Mouse (Mus musculus) embryonic facial prominence, embryonic 15.5 days (tissue): ENCODE results near the gene Plekha7. TPM values are rescaled to one million over a fixed set of nuclear protein-coding genes. Genes with fewer than 3 reads are reported as not detected.

Experiments used
- ATAC-seq: fragments of 200-750 bp; cut with Nextera tagmentation; 2 replicates; pipeline ENCODE4 v1.8.0; 2017; ENCODE audit warnings: low read depth, moderate TSS enrichment; ENCODE audit not compliant: insufficient number of reproducible peaks, low FRiP score, low TSS enrichment
- H3K27ac ChIP-seq: fragments of 300-500 bp; sonication (generic); replicated peaks from 2 replicates; pipeline ENCODE4 v1.5.1; 2015; ENCODE audit warnings: mild to moderate bottlenecking, inconsistent platforms
- H3K27me3 ChIP-seq: fragments of 300-500 bp; sonication (generic); 2 replicates; pipeline ENCODE4 v1.6.1; 2015; ENCODE audit warnings: inconsistent platforms
- H3K36me3 ChIP-seq: fragments of 300-500 bp; sonication (generic); 2 replicates; pipeline ENCODE4 v1.6.1; 2015; ENCODE audit warnings: mild to moderate bottlenecking, inconsistent platforms
- H3K4me1 ChIP-seq: fragments of 300-500 bp; sonication (generic); 2 replicates; pipeline ENCODE4 v1.6.1; 2015; ENCODE audit warnings: inconsistent platforms
- H3K4me2 ChIP-seq: fragments of 300-500 bp; sonication (generic); replicated peaks from 2 replicates; pipeline ENCODE4 v1.6.1; 2015; ENCODE audit warnings: mild to moderate bottlenecking, inconsistent platforms
- H3K4me3 ChIP-seq: fragments of 300-500 bp; sonication (generic); replicated peaks from 2 replicates; pipeline ENCODE4 v1.5.1; 2015; ENCODE audit warnings: mild to moderate bottlenecking, inconsistent platforms
- H3K9ac ChIP-seq: fragments of 300-500 bp; sonication (generic); 2 replicates; pipeline ENCODE4 v1.6.1; 2015; ENCODE audit warnings: inconsistent platforms
- H3K9me3 ChIP-seq: fragments of 300-500 bp; sonication (generic); replicated peaks from 2 replicates; pipeline ENCODE4 v1.6.1; 2016; ENCODE audit warnings: inconsistent platforms
- WGBS: fragments of 180-500 bp; shearing (Covaris S2); methylation state at CpG from one replicate; pipeline ENCODE4 v1.1.7; 2015; 5-methylcytosine and 5-hydroxymethylcytosine counted together
- polyA plus RNA-seq: library from polyadenylated mRNA; unstranded; fragments of >200 nt; fragmentation: Nextera tagmentation; extraction: Ambion mirVana; gene quantifications from 2 replicates; pipeline ENCODE4 v1.2.1, GENCODE M21; 2015

Plekha7 gene
- polyA plus RNA-seq: 15.4 and 16.1 TPM in 2 replicates

- Histone ChIP-seq H3K27ac (peak within 1 kb of the TSS; percentile 65), H3K36me3 (no peaks in the 10 kb centered on the region)
Measured at GRCm38 (mm10) chr7:116307871-116308631, at the start of gene Plekha7. Gene Plekha7, minus strand, starts transcription at chr7:116308376.

GRCm38 (mm10) chr7:116336226-116336625 lies 28.1 kb upstream of the Plekha7 start:
- no peak for ATAC-seq
- Histone ChIP-seq H3K27ac (0 out of 2 replicates have a peak overlapping the region, but pooled peaks have one; percentile 6), H3K4me3 (no peak overlapping the region), H3K27me3 (no peaks in the 10 kb centered on the region), H3K4me1 (peaks cover 11% of the 10 kb centered on the region), H3K36me3 (peaks cover 20% of the 10 kb centered on the region), H3K4me2 (no peak overlapping the region), H3K9ac (no peak overlapping the region), H3K9me3 (no peaks in the 10 kb centered on the region)
- WGBS: 26% methylated on average over 1 of the region's 1 CpGs

More at GRCm38 (mm10) chr7:116307871-116308631, at the start of gene Plekha7:
- peak within 1 kb of the TSS; percentile 100 for H3K4me2 ChIP-seq
- H3K9me3 ChIP-seq: no peaks in the 10 kb centered on the region
- under 1% methylated on average over 64 of the region's 65 CpGs for WGBS
- peak within 1 kb of the TSS; percentile 9 for H3K9ac ChIP-seq
- peaks cover 18% of the 10 kb centered on the region for H3K27me3 ChIP-seq
- ATAC-seq: peak; percentile 75
- peak within 1 kb of the TSS; percentile 66 for H3K4me3 ChIP-seq
- H3K4me1 ChIP-seq: peaks cover 31% of the 10 kb centered on the region

GRCm38 (mm10) chr7:116335133-116335532 lies 27.0 kb upstream of the Plekha7 start:
- Histone ChIP-seq H3K9me3 (no peaks in the 10 kb centered on the region), H3K4me2 (peak overlapping the region; percentile 73), H3K27ac (no peak overlapping the region), H3K36me3 (peaks cover 29% of the 10 kb centered on the region), H3K4me3 (peak overlapping the region; percentile 80), H3K27me3 (no peaks in the 10 kb centered on the region), H3K9ac (no peak overlapping the region), H3K4me1 (peaks cover 11% of the 10 kb centered on the region)
- WGBS: 77% methylated on average over 6 of the region's 6 CpGs
- ATAC-seq: no peak

GRCm38 (mm10) chr7:116334669-116335038 lies 26.5 kb upstream of the Plekha7 start:
- Histone ChIP-seq H3K4me2 (peak overlapping the region; percentile 73), H3K27me3 (no peaks in the 10 kb centered on the region), H3K9me3 (no peaks in the 10 kb centered on the region), H3K4me3 (peak overlapping the region; percentile 80), H3K4me1 (peaks cover 11% of the 10 kb centered on the region), H3K36me3 (peaks cover 30% of the 10 kb centered on the region), H3K27ac (peak overlapping the region; percentile 76), H3K9ac (peak overlapping the region; percentile 91)
- WGBS: 10% methylated on average over 8 of the region's 8 CpGs
- ATAC-seq: no peak

- no peaks in the 10 kb centered on the region for H3K27me3 ChIP-seq
- peak within 1 kb of the TSS; percentile 80 for H3K4me3 ChIP-seq
- peak within 1 kb of the TSS; percentile 83 for H3K27ac ChIP-seq
- peaks cover 11% of the 10 kb centered on the region for H3K4me1 ChIP-seq
- H3K4me2 ChIP-seq: peak within 1 kb of the TSS; percentile 73
- peaks cover 32% of the 10 kb centered on the region for H3K36me3 ChIP-seq
- no peaks in the 10 kb centered on the region for H3K9me3 ChIP-seq
- under 1% methylated on average over 78 of the region's 78 CpGs for WGBS
- ATAC-seq: peak; percentile 99
- H3K9ac ChIP-seq: peak within 1 kb of the TSS; percentile 91
Measured at GRCm38 (mm10) chr7:116333713-116334668, 25.8 kb upstream of the Plekha7 start, which contains the start of gene Rps13. Gene Rps13, minus strand, starts transcription at chr7:116334195.

GRCm38 (mm10) chr7:116331246-116331645 lies 23.1 kb upstream of the Plekha7 start:
- ATAC-seq: no peak
- Histone ChIP-seq H3K4me3 (no peak overlapping the region), H3K27ac (no peak overlapping the region), H3K9ac (no peak overlapping the region), H3K4me1 (peaks cover 11% of the 10 kb centered on the region), H3K9me3 (no peaks in the 10 kb centered on the region), H3K36me3 (peaks cover 32% of the 10 kb centered on the region), H3K27me3 (no peaks in the 10 kb centered on the region), H3K4me2 (no peak overlapping the region)
- 82% methylated on average over 2 of the region's 2 CpGs for WGBS

- no peak overlapping the region for H3K4me3 ChIP-seq
- H3K27me3 ChIP-seq: no peaks in the 10 kb centered on the region
- no peak for ATAC-seq
- no peak overlapping the region for H3K27ac ChIP-seq
- no peak overlapping the region for H3K4me2 ChIP-seq
- H3K4me1 ChIP-seq: peaks cover 8% of the 10 kb centered on the region
- no peak overlapping the region for H3K9ac ChIP-seq
- 89% methylated on average over 4 of the region's 4 CpGs for WGBS
- peaks cover 32% of the 10 kb centered on the region for H3K36me3 ChIP-seq
- no peaks in the 10 kb centered on the region for H3K9me3 ChIP-seq
Measured at GRCm38 (mm10) chr7:116329858-116330257, 21.7 kb upstream of the Plekha7 start.

GRCm38 (mm10) chr7:116328777-116329176 lies 20.6 kb upstream of the Plekha7 start:
- WGBS: 71% methylated on average over 7 of the region's 7 CpGs
- H3K27ac ChIP-seq: no peak overlapping the region
- H3K9ac ChIP-seq: no peak overlapping the region
- no peak for ATAC-seq
- no peaks in the 10 kb centered on the region for H3K27me3 ChIP-seq
- H3K4me3 ChIP-seq: no peak overlapping the region
- H3K4me2 ChIP-seq: no peak overlapping the region
- peaks cover 8% of the 10 kb centered on the region for H3K4me1 ChIP-seq
- H3K36me3 ChIP-seq: peaks cover 32% of the 10 kb centered on the region
- H3K9me3 ChIP-seq: no peaks in the 10 kb centered on the region

- Histone ChIP-seq H3K4me3 (no peak overlapping the region), H3K4me2 (no peak overlapping the region), H3K9ac (no peak overlapping the region), H3K27me3 (no peaks in the 10 kb centered on the region), H3K36me3 (peaks cover 32% of the 10 kb centered on the region), H3K9me3 (no peaks in the 10 kb centered on the region), H3K27ac (no peak overlapping the region), H3K4me1 (peaks cover 9% of the 10 kb centered on the region)
- no peak for ATAC-seq
- 85% methylated on average over 5 of the region's 5 CpGs for WGBS
Measured at GRCm38 (mm10) chr7:116327901-116328300, 19.7 kb upstream of the Plekha7 start.

GRCm38 (mm10) chr7:116323331-116323964 lies 15.3 kb upstream of the Plekha7 start:
- Histone ChIP-seq H3K27me3 (no peaks in the 10 kb centered on the region), H3K27ac (no peak overlapping the region), H3K4me3 (no peak overlapping the region), H3K9me3 (no peaks in the 10 kb centered on the region), H3K4me1 (0 out of 2 replicates have a peak, but pooled peaks cover 3% of the 10 kb centered on the region), H3K36me3 (no peaks in the 10 kb centered on the region), H3K4me2 (0 out of 2 replicates have a peak overlapping the region, but pooled peaks have one; percentile 22), H3K9ac (no peak overlapping the region)
- 32% methylated on average over 10 of the region's 10 CpGs for WGBS
- ATAC-seq: no peak
